Mouse (Mus musculus) intestine, embryonic 14.5 days (tissue): ENCODE measurements around the gene Lztfl1. TPM values are rescaled to one million over a fixed set of nuclear protein-coding genes. Genes with fewer than 3 reads are reported as not detected.
A peak's percentile ranks its signal among the peaks of the same experiment; 100 is the strongest.
"Not testable (repeated sequence)": the region's sequence is repeated elsewhere in the genome, so short reads cannot be mapped to it uniquely, and the experiment has no call there.

Source experiments
- ATAC-seq: fragments of 200-750 bp; cut with Nextera tagmentation; replicated peaks from 2 replicates; pipeline ENCODE4 v1.8.0; 2017; ENCODE audit warnings: low read depth, moderate number of reproducible peaks, moderate TSS enrichment, moderate library complexity; ENCODE audit not compliant: low FRiP score, low TSS enrichment
- DNase-seq: peaks from one replicate; pipeline ENCODE4 v3.0.0-alpha.2; 2018; ENCODE audit warnings: low spot score
- H3K27ac ChIP-seq: fragments of 300-500 bp; sonication (generic); 2 replicates; pipeline ENCODE4 v1.5.1; 2014; ENCODE audit warnings: low read depth, mild to moderate bottlenecking, control low read depth
- H3K27me3 ChIP-seq: fragments of 300-500 bp; sonication (generic); replicated peaks from 2 replicates; pipeline ENCODE4 v1.6.1; 2014; ENCODE audit warnings: low read length, control low read depth; ENCODE audit not compliant: control insufficient read depth, insufficient read depth
- H3K36me3 ChIP-seq: fragments of 300-500 bp; sonication (generic); 2 replicates; pipeline ENCODE4 v1.6.1; 2014; ENCODE audit warnings: low read length, control low read depth; ENCODE audit not compliant: control insufficient read depth, insufficient read depth
- H3K4me1 ChIP-seq: fragments of 300-500 bp; sonication (generic); replicated peaks from 2 replicates; pipeline ENCODE4 v1.6.1; 2014; ENCODE audit warnings: low read length, control low read depth, mixed read lengths; ENCODE audit not compliant: control insufficient read depth, insufficient read depth
- H3K4me2 ChIP-seq: fragments of 300-500 bp; sonication (generic); 2 replicates; pipeline ENCODE4 v1.6.1; 2014; ENCODE audit warnings: low read length
- H3K4me3 ChIP-seq: fragments of 300-500 bp; sonication (generic); 2 replicates; pipeline ENCODE4 v1.5.1; 2014; ENCODE audit warnings: low read depth, low read length, control low read depth, mixed read lengths
- H3K9ac ChIP-seq: fragments of 300-500 bp; sonication (generic); 2 replicates; pipeline ENCODE4 v1.6.1; 2014; ENCODE audit warnings: mild to moderate bottlenecking, low read length
- H3K9me3 ChIP-seq: fragments of 300-500 bp; sonication (generic); 2 replicates; pipeline ENCODE4 v1.6.1; 2016; ENCODE audit warnings: low read length, control low read depth; ENCODE audit not compliant: control insufficient read depth
- WGBS: fragments of 180-500 bp; shearing (Covaris S2); extraction: QIAGEN DNeasy Blood & Tissue Kit; methylation state at CpG from one replicate; pipeline ENCODE4 v1.1.7; 2014; 5-methylcytosine and 5-hydroxymethylcytosine counted together
- polyA plus RNA-seq: library from polyadenylated mRNA; unstranded; fragments of >200 nt; fragmentation: Nextera tagmentation; extraction: Ambion mirVana; gene quantifications from 2 replicates; pipeline ENCODE4 v1.2.1, GENCODE M21; 2014

Gene Lztfl1
- polyA plus RNA-seq, 1 experiment from 2014 or later = 43.2 TPM

DNA sequence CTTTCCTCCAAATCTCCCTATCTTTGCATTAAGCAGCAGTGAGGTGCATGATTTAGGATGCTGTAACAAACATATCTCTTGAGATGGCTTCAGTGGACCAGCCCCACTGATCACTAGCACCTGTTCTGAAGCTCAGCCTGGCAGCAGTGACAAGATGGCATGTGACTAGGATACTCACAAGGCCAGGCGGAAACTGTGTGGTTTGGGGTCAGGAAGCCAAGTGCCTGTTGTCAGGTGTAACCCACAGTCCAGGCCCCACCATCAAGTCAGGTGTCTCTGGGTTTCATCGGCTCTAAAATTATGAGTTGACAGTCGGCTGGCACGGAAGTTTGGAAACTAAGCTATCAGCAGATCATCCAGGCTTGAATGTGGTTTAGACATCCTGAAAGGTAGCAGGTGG lies 36.8 kb upstream of the Lztfl1 start:
- Histone ChIP-seq H3K9me3 (no peaks in the 10 kb centered on the region), H3K9ac (no peak overlapping the region), H3K4me2 (no peak overlapping the region), H3K36me3 (no peaks in the 10 kb centered on the region), H3K27me3 (no peaks in the 10 kb centered on the region), H3K4me1 (no peaks in the 10 kb centered on the region), H3K27ac (no peak overlapping the region), H3K4me3 (no peak overlapping the region)
- WGBS = 81% methylated on average over 4 of the region's 4 CpGs
- DNase-seq (no peak), ATAC-seq (no peak)

DNA sequence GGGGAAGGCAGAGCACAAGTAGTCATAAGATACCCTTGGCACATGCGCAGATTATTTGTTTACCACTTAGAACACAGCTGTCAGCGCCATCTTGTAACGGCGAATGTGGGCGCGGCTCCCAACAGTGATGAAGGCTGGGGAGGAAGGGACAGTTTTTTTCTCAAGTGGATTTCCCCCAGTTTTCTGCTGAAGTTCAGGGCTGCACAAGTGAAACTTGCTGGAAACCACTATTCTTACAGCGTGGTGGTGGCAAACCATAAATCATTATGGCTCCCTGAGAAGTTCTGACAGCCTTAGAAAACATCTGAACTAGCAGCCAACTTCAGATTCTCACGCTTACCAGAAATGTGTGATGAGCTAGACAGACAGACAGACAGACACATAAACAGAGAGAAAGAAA lies 32.2 kb upstream of the Lztfl1 start:
- not testable (repeated sequence) for H3K9me3 ChIP-seq, H3K4me3 ChIP-seq, H3K4me2 ChIP-seq, ATAC-seq, H3K27ac ChIP-seq, H3K9ac ChIP-seq, H3K27me3 ChIP-seq, DNase-seq, H3K36me3 ChIP-seq, H3K4me1 ChIP-seq
- WGBS = 90% methylated on average over 7 of the region's 8 CpGs

DNA sequence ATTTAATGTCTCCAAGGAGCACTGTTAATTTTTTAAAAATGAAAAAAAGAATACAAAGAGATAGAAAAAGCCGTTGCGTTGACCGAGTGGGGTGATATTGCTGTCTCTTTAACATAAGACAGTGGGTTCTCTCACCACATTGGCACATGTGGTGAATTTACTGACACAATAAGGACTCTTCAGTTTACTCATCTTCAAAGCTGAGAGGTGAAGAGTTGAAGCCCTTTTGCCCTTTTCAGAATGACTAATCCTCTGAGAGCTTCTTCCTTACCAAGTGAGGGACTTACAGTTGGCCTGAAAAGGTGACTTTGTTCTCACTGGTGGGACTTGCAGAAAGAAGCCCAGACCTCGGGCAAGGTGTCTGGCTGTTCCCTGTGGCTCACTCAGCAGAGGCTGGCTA lies 23.3 kb upstream of the Lztfl1 start:
- Histone ChIP-seq H3K36me3 (no peaks in the 10 kb centered on the region), H3K4me2 (no peak overlapping the region), H3K27me3 (no peaks in the 10 kb centered on the region), H3K9ac (no peak overlapping the region), H3K4me3 (no peak overlapping the region), H3K9me3 (no peaks in the 10 kb centered on the region), H3K4me1 (no peaks in the 10 kb centered on the region), H3K27ac (no peak overlapping the region)
- ATAC-seq (no peak), DNase-seq (no peak)
- WGBS = 82% methylated on average over 4 of the region's 4 CpGs

DNA sequence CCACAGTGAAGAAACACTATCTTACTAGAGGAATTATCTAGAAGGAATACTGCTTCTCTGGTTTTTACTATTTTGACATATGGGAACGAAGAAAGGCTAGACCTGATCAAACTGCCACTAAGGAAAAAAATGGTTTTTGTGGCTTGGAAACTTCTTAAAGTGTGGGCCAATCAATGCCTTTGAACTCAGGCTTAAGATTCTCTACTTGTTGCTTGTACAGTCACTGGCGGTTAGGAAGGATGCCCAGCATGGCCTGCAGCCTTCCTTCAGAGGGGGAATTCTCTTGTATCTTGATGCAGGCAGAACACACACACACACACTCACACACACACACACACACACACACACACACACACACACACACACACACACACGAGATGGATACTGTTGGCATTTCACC lies 16.6 kb upstream of the Lztfl1 start:
- Histone ChIP-seq H3K4me1 (no peaks in the 10 kb centered on the region), H3K4me2 (no peak overlapping the region), H3K27me3 (no peaks in the 10 kb centered on the region), H3K4me3 (no peak overlapping the region), H3K9me3 (no peaks in the 10 kb centered on the region), H3K36me3 (no peaks in the 10 kb centered on the region), H3K27ac (no peak overlapping the region), H3K9ac (no peak overlapping the region)
- DNase-seq = no peak
- 63% methylated on average over 3 of the region's 3 CpGs for WGBS
- no peak for ATAC-seq

DNA sequence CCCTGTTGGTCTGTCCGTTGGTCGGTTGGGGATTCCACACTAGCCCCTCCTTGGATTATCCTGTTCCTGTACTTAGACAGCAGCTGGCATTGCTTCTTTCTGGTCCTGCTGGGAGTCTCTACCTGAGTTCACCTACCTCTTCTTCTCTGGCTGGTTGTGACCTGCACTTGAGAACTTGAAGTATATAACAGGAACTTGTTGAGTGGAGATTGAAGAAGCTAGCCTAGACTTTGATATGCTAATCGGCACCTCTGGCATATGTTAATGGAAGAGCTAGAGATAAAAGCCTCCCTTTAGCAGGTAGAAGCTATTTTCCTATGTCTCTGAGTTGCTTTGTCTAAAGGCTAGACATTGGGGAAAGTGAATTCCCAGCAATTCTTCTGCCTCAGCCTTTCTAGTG lies 13.8 kb upstream of the Lztfl1 start:
- H3K9ac ChIP-seq = no peak overlapping the region
- H3K4me3 ChIP-seq = no peak overlapping the region
- no peaks in the 10 kb centered on the region for H3K9me3 ChIP-seq
- no peaks in the 10 kb centered on the region for H3K4me1 ChIP-seq
- no peak overlapping the region for H3K27ac ChIP-seq
- no peak for ATAC-seq
- no peaks in the 10 kb centered on the region for H3K27me3 ChIP-seq
- WGBS = 81% methylated on average over 3 of the region's 3 CpGs
- no peak for DNase-seq
- H3K4me2 ChIP-seq = no peak overlapping the region
- H3K36me3 ChIP-seq = no peaks in the 10 kb centered on the region

DNA sequence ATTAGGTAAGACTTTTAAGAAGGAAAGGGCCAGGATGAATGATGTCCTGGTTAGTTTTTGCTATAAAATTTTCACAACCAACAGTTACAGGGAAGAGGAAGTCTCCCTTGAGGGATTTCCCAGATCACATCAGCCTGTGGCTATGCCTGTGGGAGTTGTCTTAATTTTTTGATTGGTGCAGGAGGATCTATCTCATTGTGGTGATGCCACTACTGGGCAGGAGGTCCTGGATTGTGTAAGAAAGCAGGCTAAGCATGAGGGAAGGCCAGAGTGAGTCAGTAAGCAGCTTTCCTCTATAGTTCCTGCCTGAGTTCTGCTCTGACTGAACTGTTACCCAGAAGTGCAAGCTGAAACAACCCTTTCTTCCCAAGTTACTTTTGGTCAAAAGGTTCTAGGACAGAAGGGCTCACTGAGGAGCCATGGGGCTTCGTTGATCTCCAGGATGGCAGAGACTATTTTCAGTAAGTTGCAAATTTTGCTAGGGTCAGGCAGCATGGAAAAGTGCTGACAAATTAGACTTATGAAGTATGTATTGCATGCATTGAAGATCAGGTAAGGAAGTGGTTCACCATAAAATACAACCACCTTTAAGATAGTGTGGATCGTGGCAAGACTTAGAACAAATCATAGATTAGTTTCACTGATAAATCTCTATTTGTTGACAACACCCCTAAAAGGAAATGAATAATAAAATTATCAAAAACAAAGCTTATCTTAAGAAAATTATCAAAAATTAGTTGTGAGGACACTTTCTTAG lies 5.4 kb upstream of the Lztfl1 start:
- WGBS = 75% methylated on average over 2 of the region's 2 CpGs
- H3K4me3 ChIP-seq = no peak overlapping the region

DNA sequence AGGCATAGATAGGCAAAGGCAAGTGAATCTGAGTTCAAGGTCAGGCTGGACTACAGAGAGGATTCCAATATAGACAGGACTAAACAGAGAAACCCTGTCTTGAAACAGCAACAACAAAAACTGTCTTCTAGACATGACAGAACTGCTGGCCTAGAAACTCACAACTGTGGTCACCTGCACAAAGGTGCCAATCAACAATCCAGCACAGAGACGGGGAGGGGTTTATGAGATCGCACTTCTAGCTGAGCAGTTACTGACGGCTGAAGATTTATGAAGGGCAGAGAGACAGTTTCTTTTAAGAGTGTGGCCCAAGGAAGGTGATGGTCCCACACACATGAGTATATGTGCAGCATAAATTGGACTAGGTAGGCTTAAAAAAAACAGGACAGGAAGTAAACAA lies 1.2 kb downstream of the Lztfl1 start:
- peak overlapping the region; percentile 20; the same call in 1 of the 2 replicates for H3K9ac ChIP-seq
- peak overlapping the region; percentile 91; the same call in 1 of the 2 replicates for H3K4me3 ChIP-seq
- peak overlapping the region; percentile 82 for H3K4me2 ChIP-seq
- no peak for ATAC-seq
- peaks cover 4% of the 10 kb centered on the region; the same call in 1 of the 2 replicates for H3K4me1 ChIP-seq
- no peaks in the 10 kb centered on the region for H3K9me3 ChIP-seq
- no peaks in the 10 kb centered on the region for H3K27me3 ChIP-seq
- H3K36me3 ChIP-seq = peaks cover 10% of the 10 kb centered on the region
- H3K27ac ChIP-seq = no peak overlapping the region
- no peak for DNase-seq
- 35% methylated on average over 3 of the region's 3 CpGs for WGBS

More for the DNA sequence above, 5.4 kb upstream of the Lztfl1 start:
- Histone ChIP-seq H3K36me3 (no peaks in the 10 kb centered on the region), H3K4me1 (no peaks in the 10 kb centered on the region), H3K9me3 (no peaks in the 10 kb centered on the region), H3K4me2 (no peak overlapping the region), H3K27me3 (no peaks in the 10 kb centered on the region), H3K27ac (no peak overlapping the region), H3K9ac (no peak overlapping the region)
- no peak for DNase-seq
- no peak for ATAC-seq

DNA sequence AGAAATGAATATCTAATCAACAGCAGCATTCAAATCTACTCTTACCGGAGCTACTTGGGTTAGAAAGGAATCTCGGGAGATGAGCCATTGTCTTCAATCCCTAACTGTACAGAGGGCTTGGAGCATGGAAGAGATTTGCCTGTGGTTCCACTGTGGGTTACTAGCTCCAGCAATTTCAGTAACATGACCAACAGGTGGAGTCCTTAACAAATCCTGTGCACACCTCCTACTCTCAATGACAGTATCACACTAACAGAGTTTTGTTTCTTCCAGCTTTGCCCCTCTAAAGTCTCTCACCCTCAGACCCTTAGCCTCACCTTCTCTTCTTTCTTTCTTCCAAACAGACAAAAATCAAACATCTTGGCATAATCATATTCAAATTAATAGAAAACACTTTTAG lies 4.4 kb downstream of the Lztfl1 start:
- Histone ChIP-seq H3K4me3 (no peak overlapping the region), H3K36me3 (peaks cover 39% of the 10 kb centered on the region), H3K4me2 (no peak overlapping the region), H3K9me3 (no peaks in the 10 kb centered on the region), H3K27ac (no peak overlapping the region), H3K27me3 (no peaks in the 10 kb centered on the region), H3K4me1 (peaks cover 4% of the 10 kb centered on the region; the same call in 1 of the 2 replicates), H3K9ac (no peak overlapping the region)
- WGBS = 92% methylated on average over 2 of the region's 2 CpGs
- no peak for ATAC-seq
- no peak for DNase-seq

DNA sequence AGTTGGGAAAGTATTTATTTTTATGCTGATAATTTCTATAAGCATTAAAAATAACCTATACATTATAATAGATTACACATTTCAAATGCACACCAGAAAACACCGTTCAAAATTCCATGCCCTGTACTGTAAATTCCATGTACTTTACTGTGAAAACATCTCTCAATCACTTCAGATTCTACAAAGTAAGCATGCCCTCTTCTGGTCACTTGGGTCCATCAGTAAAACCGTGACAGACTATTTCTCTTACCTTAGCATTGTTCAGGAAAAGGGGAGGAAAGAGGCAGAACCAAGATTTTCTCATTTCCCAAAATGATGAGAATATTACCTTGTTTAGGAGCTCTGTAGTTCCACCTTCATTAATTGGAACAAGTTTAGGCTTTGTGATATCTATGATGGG lies 8.3 kb downstream of the Lztfl1 start:
- Histone ChIP-seq H3K9ac (no peak overlapping the region), H3K36me3 (peaks cover 68% of the 10 kb centered on the region), H3K4me1 (no peaks in the 10 kb centered on the region), H3K4me3 (no peak overlapping the region), H3K27ac (no peak overlapping the region), H3K27me3 (no peaks in the 10 kb centered on the region), H3K4me2 (no peak overlapping the region), H3K9me3 (no peaks in the 10 kb centered on the region)
- no peak for DNase-seq
- no peak for ATAC-seq
- 47% methylated on average over 2 of the region's 2 CpGs for WGBS
